Mouse (Mus musculus): ENCODE measurements around the gene Camk1d. TPM values are rescaled to one million over a fixed set of nuclear protein-coding genes. Genes with fewer than 3 reads are reported as not detected.

The Camk1d gene
- polyA plus RNA-seq, 1 experiment: 0.28 TPM

GRCm38 (mm10) chr2:5403850-5404249 lies 310.5 kb downstream of the Camk1d start:
- Histone ChIP-seq H3K27me3 (replicated peaks) (peaks cover 3% of the 10 kb centered on the region), H3K4me1 (no peaks in the 10 kb centered on the region), H3K4me3 (replicated peaks) (no peak overlapping the region), H3K9me3 (no peaks in the 10 kb centered on the region), H3K36me3 (replicated peaks; ENCODE audit: low read length) (no peaks in the 10 kb centered on the region)
- TF ChIP-seq FLI1 (IDR thresholded peaks at IDR 0.05; ENCODE audit: low read length): no peak
- TF ChIP-seq GATA1 (IDR thresholded peaks at IDR 0.05; ENCODE audit: borderline replicate concordance, low read length): no peak

GRCm38 (mm10) chr2:5402036-5402435 lies 312.3 kb downstream of the Camk1d start:
- H3K4me3 ChIP-seq (replicated peaks): no peak overlapping the region
- H3K4me1 ChIP-seq: no peaks in the 10 kb centered on the region
- H3K36me3 ChIP-seq (replicated peaks; ENCODE audit: low read length): no peaks in the 10 kb centered on the region
- peaks cover 3% of the 10 kb centered on the region for H3K27me3 ChIP-seq (replicated peaks)
- TF ChIP-seq GATA1 (IDR thresholded peaks at IDR 0.05; ENCODE audit: borderline replicate concordance, low read length) (no peak), FLI1 (IDR thresholded peaks at IDR 0.05; ENCODE audit: low read length) (no peak)
- H3K9me3 ChIP-seq: no peaks in the 10 kb centered on the region

GRCm38 (mm10) chr2:5398505-5398904 lies 315.8 kb downstream of the Camk1d start:
- H3K4me3 ChIP-seq (replicated peaks): no peak overlapping the region
- TF ChIP-seq FLI1 (IDR thresholded peaks at IDR 0.05; ENCODE audit: low read length) (no peak), GATA1 (IDR thresholded peaks at IDR 0.05; ENCODE audit: borderline replicate concordance, low read length) (no peak)
- H3K36me3 ChIP-seq (replicated peaks; ENCODE audit: low read length): no peaks in the 10 kb centered on the region
- no peaks in the 10 kb centered on the region for H3K27me3 ChIP-seq (replicated peaks)
- no peaks in the 10 kb centered on the region for H3K4me1 ChIP-seq
- peaks cover 3% of the 10 kb centered on the region; the same call in 1 of the 2 replicates for H3K9me3 ChIP-seq

GRCm38 (mm10) chr2:5398043-5398442 lies 316.3 kb downstream of the Camk1d start:
- Histone ChIP-seq H3K9me3 (peaks cover 3% of the 10 kb centered on the region; the same call in 1 of the 2 replicates), H3K27me3 (replicated peaks) (no peaks in the 10 kb centered on the region), H3K4me1 (no peaks in the 10 kb centered on the region), H3K36me3 (replicated peaks; ENCODE audit: low read length) (no peaks in the 10 kb centered on the region), H3K4me3 (replicated peaks) (no peak overlapping the region)
- TF ChIP-seq GATA1 (IDR thresholded peaks at IDR 0.05; ENCODE audit: borderline replicate concordance, low read length) (no peak), FLI1 (IDR thresholded peaks at IDR 0.05; ENCODE audit: low read length) (no peak)

GRCm38 (mm10) chr2:5397468-5397867 lies 316.8 kb downstream of the Camk1d start:
- no peaks in the 10 kb centered on the region for H3K36me3 ChIP-seq (replicated peaks; ENCODE audit: low read length)
- TF ChIP-seq FLI1 (IDR thresholded peaks at IDR 0.05; ENCODE audit: low read length) (no peak), GATA1 (IDR thresholded peaks at IDR 0.05; ENCODE audit: borderline replicate concordance, low read length) (no peak)
- H3K4me3 ChIP-seq (replicated peaks): no peak overlapping the region
- no peaks in the 10 kb centered on the region for H3K27me3 ChIP-seq (replicated peaks)
- H3K9me3 ChIP-seq: peaks cover 3% of the 10 kb centered on the region; the same call in 1 of the 2 replicates
- H3K4me1 ChIP-seq: no peaks in the 10 kb centered on the region

GRCm38 (mm10) chr2:5396415-5396814 lies 317.9 kb downstream of the Camk1d start:
- Histone ChIP-seq H3K27me3 (replicated peaks) (no peaks in the 10 kb centered on the region), H3K4me1 (no peaks in the 10 kb centered on the region), H3K4me3 (replicated peaks) (no peak overlapping the region), H3K9me3 (peaks cover 3% of the 10 kb centered on the region; the same call in 1 of the 2 replicates), H3K36me3 (replicated peaks; ENCODE audit: low read length) (no peaks in the 10 kb centered on the region)
- TF ChIP-seq FLI1 (IDR thresholded peaks at IDR 0.05; ENCODE audit: low read length) (no peak), GATA1 (IDR thresholded peaks at IDR 0.05; ENCODE audit: borderline replicate concordance, low read length) (no peak)

GRCm38 (mm10) chr2:5395873-5396272 lies 318.4 kb downstream of the Camk1d start:
- peaks cover 3% of the 10 kb centered on the region; the same call in 1 of the 2 replicates for H3K9me3 ChIP-seq
- H3K36me3 ChIP-seq (replicated peaks; ENCODE audit: low read length): no peaks in the 10 kb centered on the region
- no peaks in the 10 kb centered on the region for H3K4me1 ChIP-seq
- TF ChIP-seq GATA1 (IDR thresholded peaks at IDR 0.05; ENCODE audit: borderline replicate concordance, low read length) (no peak), FLI1 (IDR thresholded peaks at IDR 0.05; ENCODE audit: low read length) (no peak)
- no peak overlapping the region for H3K4me3 ChIP-seq (replicated peaks)
- no peaks in the 10 kb centered on the region for H3K27me3 ChIP-seq (replicated peaks)

- TF ChIP-seq FLI1 (IDR thresholded peaks at IDR 0.05; ENCODE audit: low read length) (no peak), GATA1 (IDR thresholded peaks at IDR 0.05; ENCODE audit: borderline replicate concordance, low read length) (no peak)
- Histone ChIP-seq H3K36me3 (replicated peaks; ENCODE audit: low read length) (no peaks in the 10 kb centered on the region), H3K9me3 (peaks cover 3% of the 10 kb centered on the region; the same call in 1 of the 2 replicates), H3K4me1 (no peaks in the 10 kb centered on the region), H3K4me3 (replicated peaks) (no peak overlapping the region), H3K27me3 (replicated peaks) (no peaks in the 10 kb centered on the region)
Measured at GRCm38 (mm10) chr2:5392921-5393320, 321.4 kb downstream of the Camk1d start.

- H3K27me3 ChIP-seq (replicated peaks): no peaks in the 10 kb centered on the region
- H3K4me1 ChIP-seq: no peaks in the 10 kb centered on the region
- TF ChIP-seq GATA1 (IDR thresholded peaks at IDR 0.05; ENCODE audit: borderline replicate concordance, low read length) (no peak), FLI1 (IDR thresholded peaks at IDR 0.05; ENCODE audit: low read length) (no peak)
- no peaks in the 10 kb centered on the region for H3K36me3 ChIP-seq (replicated peaks; ENCODE audit: low read length)
- peaks cover 3% of the 10 kb centered on the region; the same call in 1 of the 2 replicates for H3K9me3 ChIP-seq
- no peak overlapping the region for H3K4me3 ChIP-seq (replicated peaks)
Measured at GRCm38 (mm10) chr2:5392470-5392869, 321.8 kb downstream of the Camk1d start.

- Histone ChIP-seq H3K4me3 (replicated peaks) (no peak overlapping the region), H3K27me3 (replicated peaks) (no peaks in the 10 kb centered on the region), H3K9me3 (no peaks in the 10 kb centered on the region), H3K36me3 (replicated peaks; ENCODE audit: low read length) (no peaks in the 10 kb centered on the region), H3K4me1 (no peaks in the 10 kb centered on the region)
- no peak for TF ChIP-seq GATA1 (IDR thresholded peaks at IDR 0.05; ENCODE audit: borderline replicate concordance, low read length)
- TF ChIP-seq FLI1 (IDR thresholded peaks at IDR 0.05; ENCODE audit: low read length): no peak
Measured at GRCm38 (mm10) chr2:5388381-5388780, 325.9 kb downstream of the Camk1d start.
